Mouse (Mus musculus) intestine, postnatal 0 days (tissue): ENCODE results near the gene Mapk12. TPM values are rescaled to one million over a fixed set of nuclear protein-coding genes. Genes with fewer than 3 reads are reported as not detected.

Source experiments
- ATAC-seq: fragments of 200-750 bp; cut with Nextera tagmentation; 2 replicates; pipeline ENCODE4 v1.8.0; 2017; ENCODE audit warnings: mild to moderate bottlenecking, moderate TSS enrichment, moderate library complexity
- H3K27ac ChIP-seq: fragments of 300-500 bp; sonication (generic); 2 replicates; pipeline ENCODE4 v1.5.1; 2014; ENCODE audit warnings: mild to moderate bottlenecking, low read depth, low read length, moderate library complexity
- H3K27me3 ChIP-seq: fragments of 300-500 bp; sonication (generic); replicated peaks from 2 replicates; pipeline ENCODE4 v1.6.1; 2014; ENCODE audit warnings: low read length, mixed read lengths; ENCODE audit not compliant: control insufficient read depth, insufficient read depth
- H3K36me3 ChIP-seq: fragments of 300-500 bp; sonication (generic); 2 replicates; pipeline ENCODE4 v1.6.1; 2014; ENCODE audit warnings: mild to moderate bottlenecking, moderate library complexity; ENCODE audit not compliant: control insufficient read depth, insufficient read depth
- H3K4me1 ChIP-seq: fragments of 300-500 bp; sonication (generic); replicated peaks from 2 replicates; pipeline ENCODE4 v1.6.1; 2014; ENCODE audit warnings: antibody characterized with exemption, low read length, mixed read lengths; ENCODE audit not compliant: control insufficient read depth, insufficient read depth
- H3K4me2 ChIP-seq: fragments of 300-500 bp; sonication (generic); replicated peaks from 2 replicates; pipeline ENCODE4 v1.6.1; 2014; ENCODE audit warnings: low read depth, mild to moderate bottlenecking, moderate library complexity
- H3K4me3 ChIP-seq: fragments of 300-500 bp; sonication (generic); 2 replicates; pipeline ENCODE4 v1.5.1; 2014; ENCODE audit warnings: low read depth, low read length
- H3K9ac ChIP-seq: fragments of 300-500 bp; sonication (generic); 2 replicates; pipeline ENCODE4 v1.6.1; 2014; ENCODE audit warnings: mild to moderate bottlenecking, low read depth, low read length
- H3K9me3 ChIP-seq: fragments of 300-500 bp; sonication (generic); 2 replicates; pipeline ENCODE4 v1.6.1; 2016; ENCODE audit warnings: mixed run types; ENCODE audit not compliant: control insufficient read depth
- CTCF ChIP-seq: sonication (generic); IDR thresholded peaks from 2 replicates; pipeline ENCODE4 v1.5.1; 2016; ENCODE audit warnings: low read depth, mild to moderate bottlenecking, control low read depth, antibody characterized with exemption, moderate library complexity
- WGBS: fragments of 180-500 bp; shearing (Covaris S2); extraction: QIAGEN DNeasy Blood & Tissue Kit; methylation state at CpG from one replicate; pipeline ENCODE4 v1.1.7; 2014; 5-methylcytosine and 5-hydroxymethylcytosine counted together
- polyA plus RNA-seq: library from polyadenylated mRNA; unstranded; fragments of >200 nt; fragmentation: Nextera tagmentation; extraction: Ambion mirVana; gene quantifications from 2 replicates; pipeline ENCODE4 v1.2.1, GENCODE M21; 2015

Gene Mapk12
- polyA plus RNA-seq, 1 experiment from 2014 or later, result 2.7 TPM

GRCm38 (mm10) chr15:89148496-89149270, 8.2 kb upstream of the Mapk12 start:
- Histone ChIP-seq H3K9ac (peak overlapping the region; percentile 46), H3K9me3 (no peaks in the 10 kb centered on the region), H3K27me3 (peaks cover 48% of the 10 kb centered on the region), H3K27ac (no peak overlapping the region), H3K36me3 (no peaks in the 10 kb centered on the region), H3K4me1 (peaks cover 3% of the 10 kb centered on the region; the same call in 1 of the 2 replicates), H3K4me3 (peak overlapping the region; percentile 65), H3K4me2 (peak overlapping the region; percentile 92)
- 9% methylated on average over 25 of the region's 25 CpGs for WGBS
- TF ChIP-seq CTCF, result no peak
- no peak for ATAC-seq

GRCm38 (mm10) chr15:89147895-89148294, 7.4 kb upstream of the Mapk12 start:
- H3K27ac ChIP-seq, result no peak overlapping the region
- peaks cover 3% of the 10 kb centered on the region; the same call in 1 of the 2 replicates for H3K4me1 ChIP-seq
- H3K36me3 ChIP-seq, result no peaks in the 10 kb centered on the region
- WGBS, result 54% methylated on average over 4 of the region's 4 CpGs
- no peak overlapping the region for H3K9ac ChIP-seq
- H3K4me3 ChIP-seq, result no peak overlapping the region
- H3K4me2 ChIP-seq, result no peak overlapping the region
- H3K9me3 ChIP-seq, result no peaks in the 10 kb centered on the region
- peaks cover 48% of the 10 kb centered on the region for H3K27me3 ChIP-seq
- TF ChIP-seq CTCF, result no peak
- no peak for ATAC-seq

GRCm38 (mm10) chr15:89147456-89147855, 7.0 kb upstream of the Mapk12 start:
- H3K36me3 ChIP-seq, result no peaks in the 10 kb centered on the region
- peaks cover 52% of the 10 kb centered on the region for H3K27me3 ChIP-seq
- peaks cover 3% of the 10 kb centered on the region; the same call in 1 of the 2 replicates for H3K4me1 ChIP-seq
- H3K9ac ChIP-seq, result no peak overlapping the region
- H3K27ac ChIP-seq, result no peak overlapping the region
- H3K9me3 ChIP-seq, result no peaks in the 10 kb centered on the region
- H3K4me3 ChIP-seq, result peak overlapping the region; percentile 28
- no peak for TF ChIP-seq CTCF
- no peak for ATAC-seq
- 21% methylated on average over 10 of the region's 10 CpGs for WGBS
- peak overlapping the region; percentile 58; the same call in 1 of the 2 replicates for H3K4me2 ChIP-seq

GRCm38 (mm10) chr15:89147024-89147423, 6.5 kb upstream of the Mapk12 start:
- H3K27ac ChIP-seq, result no peak overlapping the region
- peak overlapping the region; percentile 28 for H3K4me3 ChIP-seq
- TF ChIP-seq CTCF, result no peak
- H3K4me2 ChIP-seq, result peak overlapping the region; percentile 58
- peaks cover 56% of the 10 kb centered on the region for H3K27me3 ChIP-seq
- H3K4me1 ChIP-seq, result peaks cover 3% of the 10 kb centered on the region; the same call in 1 of the 2 replicates
- no peak for ATAC-seq
- 8% methylated on average over 15 of the region's 16 CpGs for WGBS
- no peaks in the 10 kb centered on the region for H3K36me3 ChIP-seq
- H3K9me3 ChIP-seq, result no peaks in the 10 kb centered on the region
- H3K9ac ChIP-seq, result no peak overlapping the region

- ATAC-seq, result no peak
- H3K36me3 ChIP-seq, result no peaks in the 10 kb centered on the region
- whole genome bisulfite sequencing, result 1% methylated on average over 27 of the region's 27 CpGs
- H3K4me1 ChIP-seq, result peaks cover 3% of the 10 kb centered on the region; the same call in 1 of the 2 replicates
- peaks cover 61% of the 10 kb centered on the region for H3K27me3 ChIP-seq
- TF ChIP-seq CTCF, result no peak
- peak overlapping the region; percentile 58 for H3K4me2 ChIP-seq
- H3K9ac ChIP-seq, result no peak overlapping the region
- no peaks in the 10 kb centered on the region for H3K9me3 ChIP-seq
- H3K27ac ChIP-seq, result no peak overlapping the region
- H3K4me3 ChIP-seq, result peak overlapping the region; percentile 28
These were observed 6.0 kb upstream of the Mapk12 start for GRCm38 (mm10) chr15:89146537-89146936.

- ATAC-seq, result no peak
These were observed 5.4 kb upstream of the Mapk12 start for GRCm38 (mm10) chr15:89145813-89146350.

More at GRCm38 (mm10) chr15:89145813-89146350, 5.4 kb upstream of the Mapk12 start:
- Histone ChIP-seq H3K4me3 (no peak overlapping the region), H3K9me3 (no peaks in the 10 kb centered on the region), H3K36me3 (no peaks in the 10 kb centered on the region), H3K4me1 (peaks cover 3% of the 10 kb centered on the region; the same call in 1 of the 2 replicates), H3K27ac (no peak overlapping the region), H3K27me3 (peaks cover 68% of the 10 kb centered on the region), H3K4me2 (peak overlapping the region; percentile 58), H3K9ac (no peak overlapping the region)
- no peak for TF ChIP-seq CTCF
- WGBS, result 69% methylated on average over 24 of the region's 24 CpGs
